Mouse (Mus musculus): ENCODE measurements at regions not wholly inside any gene's neighbourhood (a gene's known extent, or its start where the extent isn't known, plus 50 kb on each side); places are given as distances from the start of the nearest gene placed in this dataset.

DNA sequence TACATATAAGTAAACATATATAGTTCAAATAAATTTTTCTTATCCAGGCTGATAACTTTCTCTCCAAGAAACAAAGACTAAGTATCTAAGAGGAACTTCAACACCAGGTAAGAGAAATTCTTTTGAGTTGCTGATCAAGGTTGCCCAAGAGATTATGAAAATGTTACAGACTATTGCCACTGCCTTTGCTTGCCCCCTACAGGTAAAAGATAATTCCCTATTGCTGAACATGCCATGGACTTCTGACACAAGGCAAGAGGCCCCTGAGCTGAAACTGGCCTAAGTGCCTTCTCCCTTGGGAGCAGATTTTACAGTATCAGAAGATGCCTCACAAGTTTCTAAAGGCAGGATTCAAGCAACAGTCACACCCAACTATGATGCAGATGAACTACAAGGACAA is 2914.2 kb upstream of the Gm6569 start:
- H3K9me3 ChIP-seq (ENCODE audit: control insufficient read depth, low read length): no peaks in the 10 kb centered on the region
- no peak overlapping the region for H3K27ac ChIP-seq
- DNase-seq (ENCODE audit: low spot score): no peak

DNA sequence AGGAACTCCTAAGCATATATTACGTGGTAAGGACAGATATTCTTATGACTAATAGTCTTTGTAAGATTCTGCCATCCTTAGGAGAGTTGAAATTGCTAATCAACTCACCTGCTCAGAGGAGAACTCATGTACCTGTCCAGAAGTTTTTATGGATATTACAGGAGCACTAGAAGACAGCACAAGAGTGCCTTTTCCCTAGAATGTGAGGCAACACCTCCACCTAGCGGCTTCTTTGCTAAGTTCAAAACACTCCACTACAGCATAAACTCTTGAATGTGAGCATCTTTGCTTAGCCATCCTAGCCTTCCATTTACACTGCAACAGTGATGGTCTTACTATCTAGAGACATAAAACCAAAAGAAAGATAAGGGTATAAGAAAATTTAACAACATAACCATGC is 2913.5 kb upstream of the Gm6569 start:
- no peak overlapping the region for H3K4me3 ChIP-seq (replicated peaks; ENCODE audit: low read length)
- H3K9me3 ChIP-seq (ENCODE audit: control insufficient read depth, low read length): no peaks in the 10 kb centered on the region
- peak; percentile 79 for ATAC-seq (ENCODE audit: low FRiP score)
- H3K27ac ChIP-seq: no peak overlapping the region
- H3K4me2 ChIP-seq (replicated peaks): no peak overlapping the region
- no peaks in the 10 kb centered on the region for H3K4me1 ChIP-seq (replicated peaks; ENCODE audit: control insufficient read depth, insufficient read depth, low read length)
- 45% methylated on average over 2 of the region's 2 CpGs for WGBS
- no peaks in the 10 kb centered on the region for H3K27me3 ChIP-seq (ENCODE audit: control insufficient read depth, insufficient read depth, low read length)
- H3K36me3 ChIP-seq (replicated peaks; ENCODE audit: control insufficient read depth, insufficient read depth): no peaks in the 10 kb centered on the region
- peak; percentile 91 for DNase-seq (ENCODE audit: low spot score)
- H3K9ac ChIP-seq: no peak overlapping the region

More for the DNA sequence above, 2914.2 kb upstream of the Gm6569 start:
- ATAC-seq (ENCODE audit: low FRiP score): no peak
- no peaks in the 10 kb centered on the region for H3K27me3 ChIP-seq (ENCODE audit: control insufficient read depth, insufficient read depth, low read length)
- H3K36me3 ChIP-seq (replicated peaks; ENCODE audit: control insufficient read depth, insufficient read depth): no peaks in the 10 kb centered on the region
- no peak overlapping the region for H3K4me3 ChIP-seq (replicated peaks; ENCODE audit: low read length)
- no peak overlapping the region for H3K4me2 ChIP-seq (replicated peaks)
- no peak overlapping the region for H3K9ac ChIP-seq
- no peaks in the 10 kb centered on the region for H3K4me1 ChIP-seq (replicated peaks; ENCODE audit: control insufficient read depth, insufficient read depth, low read length)
